Mouse (Mus musculus) embryonic facial prominence, embryonic 14.5 days (tissue): ENCODE data around the gene Angel1. TPM values are rescaled to one million over a fixed set of nuclear protein-coding genes. Genes with fewer than 3 reads are reported as not detected.

Experiments used
- ATAC-seq: fragments of 200-750 bp; cut with Nextera tagmentation; 2 replicates; pipeline ENCODE4 v1.8.0; 2017; ENCODE audit warnings: low read depth, moderate number of reproducible peaks, moderate TSS enrichment
- DNase-seq: peaks from one replicate; pipeline ENCODE4 v3.0.0-alpha.2; 2015; ENCODE audit warnings: low spot score
- H3K27ac ChIP-seq: fragments of 300-500 bp; sonication (generic); replicated peaks from 2 replicates; pipeline ENCODE4 v1.5.1; 2014; ENCODE audit warnings: low read depth, mild to moderate bottlenecking, low read length, moderate library complexity
- H3K27me3 ChIP-seq: fragments of 300-500 bp; sonication (generic); replicated peaks from 2 replicates; pipeline ENCODE4 v1.6.1; 2014; ENCODE audit warnings: low read length; ENCODE audit not compliant: control insufficient read depth, insufficient read depth
- H3K36me3 ChIP-seq: fragments of 300-500 bp; sonication (generic); 2 replicates; pipeline ENCODE4 v1.6.1; 2014; ENCODE audit warnings: low read length, mixed read lengths; ENCODE audit not compliant: control insufficient read depth, insufficient read depth
- H3K4me1 ChIP-seq: fragments of 300-500 bp; sonication (generic); 2 replicates; pipeline ENCODE4 v1.6.1; 2014; ENCODE audit warnings: antibody characterized with exemption, low read length; ENCODE audit not compliant: control insufficient read depth, insufficient read depth
- H3K4me2 ChIP-seq: fragments of 300-500 bp; sonication (generic); 2 replicates; pipeline ENCODE4 v1.6.1; 2014; ENCODE audit warnings: low read depth, mild to moderate bottlenecking, low read length, moderate library complexity, mixed read lengths
- H3K4me3 ChIP-seq: fragments of 300-500 bp; sonication (generic); 2 replicates; pipeline ENCODE4 v1.5.1; 2014; ENCODE audit warnings: low read depth, mild to moderate bottlenecking, low read length
- H3K9ac ChIP-seq: fragments of 300-500 bp; sonication (generic); 2 replicates; pipeline ENCODE4 v1.6.1; 2014; ENCODE audit warnings: low read depth, mild to moderate bottlenecking, low read length, moderate library complexity, mixed read lengths
- H3K9me3 ChIP-seq: fragments of 300-500 bp; sonication (generic); 2 replicates; pipeline ENCODE4 v1.6.1; 2016; ENCODE audit warnings: low read length; ENCODE audit not compliant: control insufficient read depth
- WGBS: fragments of 180-500 bp; shearing (Covaris S2); extraction: QIAGEN DNeasy Blood & Tissue Kit; methylation state at CpG from one replicate; pipeline ENCODE4 v1.1.7; 2014; 5-methylcytosine and 5-hydroxymethylcytosine counted together
- polyA plus RNA-seq: library from polyadenylated mRNA; unstranded; fragments of >200 nt; fragmentation: Nextera tagmentation; extraction: Ambion mirVana; gene quantifications from 2 replicates; pipeline ENCODE4 v1.2.1, GENCODE M21; 2014

The Angel1 gene
- polyA plus RNA-seq, 1 experiment from 2014 or later, result 12.9 TPM

GRCm38 (mm10) chr12:86679991-86680491, 46.2 kb downstream of the Angel1 start:
- H3K9me3 ChIP-seq, result no peaks in the 10 kb centered on the region
- 34% methylated on average over 12 of the region's 12 CpGs for WGBS
- peak overlapping the region; percentile 82 for H3K9ac ChIP-seq
- H3K4me1 ChIP-seq, result peaks cover 11% of the 10 kb centered on the region; the same call in 1 of the 2 replicates
- H3K27ac ChIP-seq, result peak overlapping the region; percentile 88; the same call in 1 of the 2 replicates
- H3K36me3 ChIP-seq, result no peaks in the 10 kb centered on the region
- DNase-seq (no peak), ATAC-seq (no peak)
- H3K4me2 ChIP-seq, result peak overlapping the region; percentile 98
- no peaks in the 10 kb centered on the region for H3K27me3 ChIP-seq
- peak overlapping the region; percentile 81 for H3K4me3 ChIP-seq

- peak overlapping the region; percentile 88 for H3K27ac ChIP-seq
- ATAC-seq (no peak), DNase-seq (no peak)
Observed at GRCm38 (mm10) chr12:86679546-86679930, 46.7 kb downstream of the Angel1 start.

GRCm38 (mm10) chr12:86678591-86679545, 47.4 kb downstream of the Angel1 start, which contains the start of gene Vash1:
TSS of gene Vash1 (plus strand) at chr12:86678700.
- peak; percentile 76 for DNase-seq
- Histone ChIP-seq H3K36me3 (no peaks in the 10 kb centered on the region), H3K4me3 (peak within 1 kb of the TSS; percentile 81), H3K9ac (peak within 1 kb of the TSS; percentile 82), H3K4me2 (peak within 1 kb of the TSS; percentile 98), H3K27me3 (no peaks in the 10 kb centered on the region), H3K4me1 (peaks cover 11% of the 10 kb centered on the region; the same call in 1 of the 2 replicates), H3K27ac (peak within 1 kb of the TSS; percentile 88), H3K9me3 (no peaks in the 10 kb centered on the region)
- ATAC-seq, result peak; percentile 84
- 1% methylated on average over 41 of the region's 94 CpGs for WGBS

More at GRCm38 (mm10) chr12:86679546-86679930, 46.7 kb downstream of the Angel1 start:
- WGBS, result 4% methylated on average over 9 of the region's 9 CpGs
- Histone ChIP-seq H3K9me3 (no peaks in the 10 kb centered on the region), H3K9ac (peak overlapping the region; percentile 82), H3K4me3 (peak overlapping the region; percentile 81), H3K27me3 (no peaks in the 10 kb centered on the region), H3K4me2 (peak overlapping the region; percentile 98), H3K36me3 (no peaks in the 10 kb centered on the region), H3K4me1 (peaks cover 11% of the 10 kb centered on the region; the same call in 1 of the 2 replicates)

- Histone ChIP-seq H3K36me3 (no peaks in the 10 kb centered on the region), H3K4me2 (no peak overlapping the region), H3K27ac (no peak overlapping the region), H3K4me3 (no peak overlapping the region), H3K9me3 (no peaks in the 10 kb centered on the region), H3K27me3 (no peaks in the 10 kb centered on the region), H3K4me1 (no peaks in the 10 kb centered on the region), H3K9ac (no peak overlapping the region)
- DNase-seq (no peak), ATAC-seq (0 out of 2 replicates have a peak, but pooled peaks have one; percentile 22)
- WGBS, result 61% methylated on average over 5 of the region's 5 CpGs
Observed at GRCm38 (mm10) chr12:86672507-86672906, 53.8 kb downstream of the Angel1 start.

DNA sequence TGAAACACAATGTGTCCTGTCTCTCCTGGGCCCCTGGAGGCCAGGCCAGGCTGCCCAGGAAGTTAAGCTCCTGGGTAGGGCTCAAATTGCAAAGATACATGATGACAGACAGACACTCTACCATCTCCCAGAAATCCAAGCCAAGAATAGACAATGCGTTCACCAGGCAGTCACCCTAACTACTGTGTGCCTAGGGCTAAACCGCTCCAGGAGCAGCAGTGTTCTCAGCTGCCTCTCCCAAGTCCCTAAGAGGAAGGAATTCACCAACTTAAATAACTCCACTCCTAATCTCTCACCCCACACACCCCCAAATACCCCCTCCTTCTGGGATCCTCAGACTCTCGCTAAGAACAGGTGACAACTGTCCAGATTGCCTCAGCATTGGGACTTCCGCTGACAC, 54.2 kb downstream of the Angel1 start:
- peak; percentile 72 for ATAC-seq
- no peak overlapping the region for H3K9ac ChIP-seq
- no peak for DNase-seq
- no peaks in the 10 kb centered on the region for H3K36me3 ChIP-seq
- 65% methylated on average over 4 of the region's 4 CpGs for WGBS
- no peaks in the 10 kb centered on the region for H3K27me3 ChIP-seq
- H3K4me1 ChIP-seq, result no peaks in the 10 kb centered on the region
- H3K4me2 ChIP-seq, result no peak overlapping the region
- H3K27ac ChIP-seq, result no peak overlapping the region
- H3K9me3 ChIP-seq, result no peaks in the 10 kb centered on the region
- no peak overlapping the region for H3K4me3 ChIP-seq

- H3K9me3 ChIP-seq, result no peaks in the 10 kb centered on the region
- no peaks in the 10 kb centered on the region for H3K4me1 ChIP-seq
- H3K27ac ChIP-seq, result no peak overlapping the region
- H3K4me3 ChIP-seq, result no peak overlapping the region
- H3K36me3 ChIP-seq, result no peaks in the 10 kb centered on the region
- WGBS, result 93% methylated on average over 2 of the region's 2 CpGs
- no peak for ATAC-seq
- H3K9ac ChIP-seq, result no peak overlapping the region
- H3K27me3 ChIP-seq, result no peaks in the 10 kb centered on the region
- DNase-seq, result no peak
- H3K4me2 ChIP-seq, result no peak overlapping the region
Observed at GRCm38 (mm10) chr12:86668404-86668803, 57.9 kb downstream of the Angel1 start.

DNA sequence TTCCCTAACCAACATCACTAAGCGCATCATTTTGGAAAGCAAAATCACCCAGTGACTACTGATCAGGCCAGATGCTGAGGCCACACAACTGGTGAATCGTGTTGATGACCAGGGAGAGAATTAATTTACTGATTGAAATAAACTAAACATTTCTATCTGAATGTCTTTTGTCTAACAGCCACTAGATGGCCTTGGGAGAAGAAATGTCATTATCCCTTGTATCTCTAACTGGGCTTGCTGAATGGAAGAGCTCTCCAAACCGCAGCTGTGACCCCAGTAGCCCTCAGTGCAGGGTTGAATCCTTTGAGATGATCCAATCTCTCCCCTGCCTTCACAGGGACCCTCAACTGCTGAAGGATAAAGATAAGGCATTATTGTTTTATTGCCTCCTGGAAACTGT, 60.6 kb downstream of the Angel1 start:
- Histone ChIP-seq H3K4me3 (no peak overlapping the region), H3K9me3 (no peaks in the 10 kb centered on the region), H3K36me3 (no peaks in the 10 kb centered on the region), H3K27me3 (no peaks in the 10 kb centered on the region), H3K4me2 (no peak overlapping the region), H3K27ac (no peak overlapping the region), H3K4me1 (no peaks in the 10 kb centered on the region), H3K9ac (no peak overlapping the region)
- DNase-seq (no peak), ATAC-seq (no peak)
- 64% methylated on average over 3 of the region's 3 CpGs for WGBS

DNA sequence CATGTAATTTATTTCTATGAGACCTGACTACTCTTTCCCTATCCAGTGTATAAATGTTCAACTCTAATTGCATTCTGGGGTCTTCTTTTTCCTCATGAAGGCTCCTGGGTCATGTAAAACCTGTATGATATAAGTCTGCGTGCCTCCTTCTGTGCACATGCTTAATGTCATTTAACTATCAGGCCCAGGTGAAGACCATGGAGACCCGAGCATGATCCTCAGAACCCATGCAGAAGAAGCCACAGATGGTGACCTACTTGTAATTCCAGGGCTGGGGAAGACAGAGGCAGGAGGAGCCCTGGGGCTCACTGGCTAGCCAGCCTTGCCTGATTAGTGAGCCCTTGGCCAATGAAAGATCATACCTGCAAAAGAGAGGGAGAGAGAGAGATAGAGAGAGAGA, 65.8 kb downstream of the Angel1 start:
- Histone ChIP-seq H3K4me1 (no peaks in the 10 kb centered on the region), H3K9ac (no peak overlapping the region), H3K4me2 (no peak overlapping the region), H3K27ac (no peak overlapping the region), H3K4me3 (no peak overlapping the region), H3K36me3 (no peaks in the 10 kb centered on the region), H3K9me3 (no peaks in the 10 kb centered on the region), H3K27me3 (no peaks in the 10 kb centered on the region)
- WGBS, result 72% methylated on average over 2 of the region's 2 CpGs
- no peak for ATAC-seq
- no peak for DNase-seq
